Mouse (Mus musculus): ENCODE measurements at regions not wholly inside any gene's neighbourhood (a gene's known extent, or its start where the extent isn't known, plus 50 kb on each side); places are given as distances from the start of the nearest gene placed in this dataset.

GRCm38 (mm10) chr16:18683556-18683955 lies 53.8 kb upstream of the Sept5 start:
- no peak for DNase-seq

GRCm38 (mm10) chr16:18686044-18686761 lies 56.4 kb upstream of the Sept5 start:
- peak in 1 of 2 experiments; percentile 10 for DNase-seq

GRCm38 (mm10) chr16:18686916-18687315 lies 57.2 kb upstream of the Sept5 start:
- DNase-seq = peak; percentile 92 to 95

GRCm38 (mm10) chr16:18687367-18687766 lies 57.6 kb upstream of the Sept5 start:
- peak; percentile 74 to 82 for DNase-seq

GRCm38 (mm10) chr16:18695596-18695995 lies 65.8 kb upstream of the Sept5 start:
- no peak for DNase-seq

GRCm38 (mm10) chr16:18696074-18696819 lies 66.5 kb upstream of the Sept5 start:
- peak; percentile 77 to 91 for DNase-seq

- DNase-seq = no peak
Observed at GRCm38 (mm10) chr16:18696820-18697168, 67.0 kb upstream of the Sept5 start.

GRCm38 (mm10) chr16:18704126-18704525 lies 72.5 kb upstream of the Cldn5 start:
- no peak for DNase-seq

- DNase-seq = peak; percentile 65 to 85
Observed at GRCm38 (mm10) chr16:18705028-18705648, 71.5 kb upstream of the Cldn5 start.

- no peak for DNase-seq
Observed at GRCm38 (mm10) chr16:18711637-18712125, 65.0 kb upstream of the Cldn5 start.

- DNase-seq = no peak
Observed at GRCm38 (mm10) chr16:18713017-18713416, 63.6 kb upstream of the Cldn5 start.

GRCm38 (mm10) chr16:18715381-18715780 lies 61.3 kb upstream of the Cldn5 start:
- no peak for DNase-seq

GRCm38 (mm10) chr16:18718040-18718439 lies 58.6 kb upstream of the Cldn5 start:
- peak in 1 of 2 experiments; percentile 35 for DNase-seq

- DNase-seq = no peak
Observed at GRCm38 (mm10) chr16:18720433-18721233, 56.0 kb upstream of the Cldn5 start.

GRCm38 (mm10) chr16:18723186-18723843 lies 53.3 kb upstream of the Cldn5 start:
- DNase-seq = peak in 1 of 2 experiments; percentile 50

GRCm38 (mm10) chr16:18723874-18724273 lies 52.8 kb upstream of the Cldn5 start:
- no peak for DNase-seq

- no peak for DNase-seq
Observed at GRCm38 (mm10) chr16:18724706-18725105, 51.9 kb upstream of the Cldn5 start.
